Mouse (Mus musculus): ENCODE results near the gene Nrbp1.

DNA sequence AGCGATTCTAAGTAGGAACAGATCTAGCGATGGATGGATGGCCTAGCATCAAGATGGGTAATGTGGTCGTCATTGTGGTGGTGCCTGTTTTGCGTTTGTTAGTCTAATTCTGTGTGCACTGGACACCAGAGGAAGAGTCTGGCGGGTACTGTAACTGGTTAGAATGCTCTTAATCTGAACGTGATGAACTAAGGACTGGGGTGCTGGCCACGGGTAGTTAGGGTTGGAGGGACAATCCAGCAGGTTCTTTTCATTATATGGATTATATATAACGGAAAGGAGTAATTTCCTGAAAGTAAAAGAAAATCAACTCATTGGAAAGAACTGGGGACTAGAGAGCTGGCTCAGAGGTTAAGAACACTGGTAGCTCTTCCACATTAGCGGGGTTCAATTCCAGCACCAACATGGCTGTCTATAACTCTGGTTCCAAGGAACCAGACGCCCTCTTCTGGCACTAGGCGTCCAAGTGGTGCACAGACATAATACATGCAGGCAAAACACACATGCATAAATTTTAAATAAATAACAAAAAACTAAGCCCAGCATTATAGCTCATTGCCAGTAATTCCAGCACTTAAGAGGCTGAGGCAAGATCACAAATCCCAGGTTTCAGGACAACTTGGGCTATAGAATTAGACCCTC lies 19.2 kb upstream of the Nrbp1 start:
- no peak for TF ChIP-seq CTCF (IDR thresholded peaks at IDR 0.05; ENCODE audit: control insufficient read depth, insufficient read depth, insufficient read length)
- TF ChIP-seq USF1 (IDR thresholded peaks at IDR 0.05; ENCODE audit: low read depth), result no peak
- no peak for TF ChIP-seq CEBPB (IDR thresholded peaks at IDR 0.05; ENCODE audit: low read depth)
- TF ChIP-seq MAX (IDR thresholded peaks at IDR 0.05), result no peak
- TF ChIP-seq MYOD1 (IDR thresholded peaks at IDR 0.05; ENCODE audit: control insufficient read depth, insufficient read length, low read depth), result no peak
- TF ChIP-seq MYOG (IDR thresholded peaks at IDR 0.05; ENCODE audit: control insufficient read depth, extremely low read depth, insufficient read length), result no peak
- TF ChIP-seq FOSL1 (IDR thresholded peaks at IDR 0.05; ENCODE audit: insufficient read depth, low read length, poor library complexity, severe bottlenecking), result no peak

Measured in C2C12 (cell line).